Mouse (Mus musculus): ENCODE measurements around the gene Mdm4.
"Not testable (repeated sequence)": the region's sequence is repeated elsewhere in the genome, so short reads cannot be mapped to it uniquely, and the experiment has no call there.

The Mdm4 gene

DNA sequence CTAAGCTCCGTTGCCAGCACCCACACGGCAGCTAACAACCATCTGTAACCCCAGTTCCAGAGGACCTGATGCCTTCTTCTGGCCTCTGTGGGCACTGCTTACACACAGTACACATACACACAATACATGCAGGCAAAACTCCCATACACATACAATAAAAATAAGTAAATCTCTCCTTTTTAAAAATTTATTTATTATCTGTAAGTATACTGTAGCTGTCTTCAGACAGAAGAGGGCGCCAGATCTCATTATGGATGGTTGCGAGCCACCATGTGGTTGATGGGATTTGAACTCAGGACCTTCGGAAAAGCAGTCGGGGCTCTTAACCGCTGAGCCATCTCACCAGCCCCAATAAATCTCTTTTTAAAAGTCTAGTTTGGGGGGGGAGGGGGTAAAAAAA lies 9.0 kb downstream of the Mdm4 start:
- DNase-seq (ENCODE audit: low read depth, low spot score), result no peak

GRCm38 (mm10) chr1:133020137-133020894 lies 10.0 kb downstream of the Mdm4 start:
- no peak for DNase-seq (ENCODE audit: low read depth, low spot score)

- no peak for DNase-seq (ENCODE audit: low read depth, low spot score)
Observed at GRCm38 (mm10) chr1:133019312-133019711, 11.0 kb downstream of the Mdm4 start.

- no peak for DNase-seq (ENCODE audit: low read depth, low spot score)
Observed at GRCm38 (mm10) chr1:133018580-133018979, 11.8 kb downstream of the Mdm4 start.

DNA sequence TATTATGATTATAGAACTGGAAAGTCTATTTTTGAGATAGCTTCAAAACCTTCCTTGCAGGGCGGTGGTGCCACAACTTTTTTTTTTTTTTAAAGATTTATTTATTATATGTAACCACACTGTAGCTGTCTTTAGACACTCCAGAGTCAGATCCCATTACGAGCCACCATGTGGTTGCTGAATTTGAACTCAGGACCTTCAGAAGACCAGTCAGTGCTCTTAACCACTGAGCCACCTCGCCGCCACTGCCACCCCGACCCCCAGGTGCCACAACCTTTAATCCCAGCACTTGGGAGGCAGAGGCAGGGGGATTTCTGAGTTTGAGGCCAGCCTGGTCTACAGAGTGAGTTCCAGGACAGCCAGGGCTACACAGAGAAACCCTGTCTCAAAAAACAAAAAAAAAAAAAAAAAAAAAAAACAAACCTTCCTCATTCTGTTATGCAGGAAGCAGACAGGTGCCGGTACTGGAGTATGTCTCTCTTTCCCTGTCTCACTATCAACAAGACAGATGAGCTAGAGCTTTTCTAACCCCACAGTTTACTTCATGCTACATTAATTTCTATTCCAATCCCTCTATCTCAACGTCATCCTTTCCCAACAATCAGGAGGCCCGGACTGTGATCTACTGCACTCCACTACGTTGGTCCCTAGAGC lies 13.5 kb downstream of the Mdm4 start:
- no peak for DNase-seq (ENCODE audit: low read depth, low spot score)

GRCm38 (mm10) chr1:133014196-133014595 lies 16.2 kb downstream of the Mdm4 start:
- DNase-seq (ENCODE audit: low read depth, low spot score), result no peak

DNA sequence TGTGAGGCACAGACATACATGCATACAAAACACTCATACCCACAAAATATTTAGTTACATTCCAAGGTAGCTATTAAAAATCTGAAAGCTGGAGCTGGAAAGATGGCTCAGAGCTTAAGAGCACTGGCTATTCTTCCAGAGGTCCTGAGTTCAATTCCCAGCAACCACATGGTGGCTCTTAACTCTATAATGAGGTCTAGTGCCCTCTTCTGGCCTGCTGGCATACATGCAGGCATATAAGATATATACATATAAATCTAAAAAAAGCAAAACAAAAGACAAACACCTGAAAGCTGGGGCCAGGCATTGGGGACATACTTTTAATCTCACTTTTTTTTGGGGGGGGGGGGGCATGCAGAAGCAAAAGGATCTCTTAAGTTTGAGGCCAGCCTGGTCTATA lies 17.0 kb downstream of the Mdm4 start:
- no peak for DNase-seq (ENCODE audit: low read depth, low spot score)

DNA sequence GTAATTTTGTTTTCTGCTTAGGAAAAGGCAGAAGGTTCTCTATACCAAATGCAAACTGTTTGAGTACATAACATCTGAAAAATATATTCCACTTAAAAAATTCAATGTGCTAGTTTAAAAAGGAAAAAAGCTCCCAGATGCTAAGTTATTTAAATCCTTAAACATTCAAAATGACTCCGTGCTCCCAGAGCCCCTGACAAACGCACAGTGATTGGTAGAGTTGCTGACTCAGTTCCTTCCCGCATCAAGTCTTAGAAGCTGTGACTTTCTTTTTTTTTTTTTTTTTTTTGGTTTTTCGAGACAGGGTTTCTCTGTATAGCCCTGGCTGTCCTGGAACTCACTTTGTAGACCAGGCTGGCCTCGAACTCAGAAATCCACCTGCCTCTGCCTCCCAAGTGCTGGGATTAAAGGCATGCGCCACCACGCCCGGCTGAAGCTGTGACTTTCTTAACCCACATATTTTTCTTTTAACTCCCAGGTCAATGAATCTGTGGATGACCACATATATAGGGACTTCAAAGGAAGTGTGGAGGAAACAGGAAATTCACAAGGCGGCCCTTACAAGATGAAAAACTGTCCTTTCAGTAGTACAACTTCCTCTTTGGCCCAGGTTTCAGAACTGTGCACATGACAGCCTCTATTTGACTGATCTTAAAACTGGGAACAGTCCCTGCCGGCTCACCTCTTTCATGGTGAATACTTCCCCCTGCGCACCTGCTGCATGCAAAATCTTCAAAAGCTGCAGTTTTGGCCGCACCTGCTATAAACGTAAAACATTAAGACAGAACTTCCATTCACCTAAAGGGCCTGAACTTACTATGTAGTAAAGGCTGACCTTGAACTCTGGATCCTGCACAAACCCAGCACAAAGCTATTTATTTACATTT lies 18.2 kb downstream of the Mdm4 start:
- no peak for DNase-seq (ENCODE audit: low read depth, low spot score)

DNA sequence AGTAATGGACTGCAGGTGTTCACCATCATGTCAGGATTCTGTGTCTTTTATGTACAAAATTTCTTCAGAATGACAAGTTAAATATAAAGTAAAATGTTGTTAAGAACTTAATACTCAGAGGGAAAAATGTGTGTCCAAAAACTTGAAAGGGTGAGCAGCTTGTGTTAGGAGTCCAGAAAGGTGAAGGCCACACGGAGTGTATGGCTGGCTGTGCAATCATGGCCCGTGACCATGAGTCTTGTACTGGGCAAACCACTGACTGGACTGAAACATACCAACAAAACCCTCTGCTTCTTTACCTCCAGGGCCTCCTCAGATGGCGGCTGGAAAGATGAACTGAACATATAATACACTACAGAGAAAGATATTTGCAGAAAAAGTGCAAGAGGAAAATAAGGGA lies 23.8 kb downstream of the Mdm4 start:
- DNase-seq (ENCODE audit: low read depth, low spot score), result no peak

GRCm38 (mm10) chr1:133000347-133000746 lies 30.0 kb downstream of the Mdm4 start:
- DNase-seq (ENCODE audit: low read depth, low spot score), result no peak

- no peak for DNase-seq (ENCODE audit: low read depth, low spot score)
Observed at GRCm38 (mm10) chr1:132991580-132991979, 38.8 kb downstream of the Mdm4 start.

DNA sequence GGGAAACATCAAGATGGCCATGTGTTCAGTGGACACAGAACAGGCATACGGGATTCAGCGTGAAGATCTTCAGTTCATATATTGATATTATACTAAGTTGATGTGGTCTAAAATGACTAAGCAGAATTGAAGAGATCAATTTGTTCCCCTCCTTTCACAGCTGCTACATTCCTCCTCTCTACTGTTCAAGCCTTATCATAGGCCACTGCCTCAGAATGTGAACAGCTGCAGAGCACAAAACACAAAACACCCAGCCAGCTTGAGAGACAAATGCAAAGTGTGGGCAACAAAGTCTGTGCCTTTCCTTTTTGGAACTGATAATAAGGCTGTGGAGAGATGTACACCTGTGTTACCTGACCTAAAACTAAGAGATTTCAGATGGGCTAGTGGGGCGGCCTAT lies 39.6 kb downstream of the Mdm4 start:
- DNase-seq (ENCODE audit: low read depth, low spot score), result no peak

DNA sequence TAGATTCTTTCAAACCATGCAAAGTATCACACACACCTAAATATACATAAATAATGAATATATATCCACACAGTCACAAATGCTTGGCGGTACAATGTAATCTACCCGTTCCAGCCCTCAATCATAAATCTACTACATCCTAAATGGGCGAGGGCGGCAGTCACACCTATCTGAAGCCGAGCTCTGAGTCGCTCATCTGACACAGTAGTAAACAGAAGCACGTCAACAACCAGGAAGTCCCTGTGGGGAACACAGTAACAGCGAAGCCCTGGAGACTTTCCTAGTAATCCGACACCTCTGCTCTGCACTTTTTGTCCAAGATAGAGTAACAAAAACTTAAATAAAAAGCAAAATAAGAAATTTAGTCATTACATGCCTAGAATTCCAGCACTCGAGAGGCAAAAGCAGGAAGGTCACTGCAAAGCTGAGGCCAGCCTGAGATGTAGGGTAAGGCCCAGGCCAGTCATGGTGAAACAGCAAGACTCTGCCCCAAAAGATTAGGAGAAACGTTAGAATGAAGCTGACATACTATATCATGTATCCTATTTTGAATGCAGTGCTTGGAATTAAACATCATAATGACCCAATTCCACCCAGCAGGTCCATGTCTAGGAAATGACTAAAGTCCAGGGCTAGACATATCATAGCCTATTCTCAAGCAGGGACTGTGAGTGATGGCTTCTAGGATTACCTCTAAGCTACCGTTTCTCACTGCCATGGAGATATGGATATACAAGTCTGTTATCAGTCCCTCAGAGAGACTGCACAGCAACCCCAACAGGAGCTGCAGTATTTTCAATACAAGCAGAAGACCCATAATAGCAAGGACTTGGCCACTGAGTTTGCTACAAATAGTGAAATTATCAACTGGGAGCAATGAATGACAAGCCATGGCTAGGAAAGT lies 41.6 kb downstream of the Mdm4 start:
- not testable (repeated sequence) for DNase-seq (ENCODE audit: low read depth, low spot score)

DNA sequence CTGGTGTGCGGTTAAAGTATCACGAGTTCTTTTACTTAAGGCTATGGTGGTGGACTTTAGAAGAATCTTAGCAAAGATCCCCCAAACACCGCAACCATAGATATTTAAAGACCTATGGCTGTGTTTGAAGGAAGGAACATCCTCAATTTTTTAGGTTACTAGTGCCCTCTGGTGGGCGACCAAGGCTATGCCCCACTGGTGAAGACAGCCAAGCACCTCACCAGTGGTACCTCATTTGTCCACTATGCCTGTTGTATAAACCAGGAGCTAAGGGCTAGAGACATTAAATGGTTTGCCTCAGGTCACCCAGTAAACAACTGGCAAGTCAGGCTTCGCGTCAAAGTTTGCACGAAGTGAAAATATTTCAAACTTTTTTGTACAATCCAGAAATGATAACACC lies 47.6 kb downstream of the Mdm4 start:
- DNase-seq (ENCODE audit: low read depth, low spot score), result peak; percentile 27

DNA sequence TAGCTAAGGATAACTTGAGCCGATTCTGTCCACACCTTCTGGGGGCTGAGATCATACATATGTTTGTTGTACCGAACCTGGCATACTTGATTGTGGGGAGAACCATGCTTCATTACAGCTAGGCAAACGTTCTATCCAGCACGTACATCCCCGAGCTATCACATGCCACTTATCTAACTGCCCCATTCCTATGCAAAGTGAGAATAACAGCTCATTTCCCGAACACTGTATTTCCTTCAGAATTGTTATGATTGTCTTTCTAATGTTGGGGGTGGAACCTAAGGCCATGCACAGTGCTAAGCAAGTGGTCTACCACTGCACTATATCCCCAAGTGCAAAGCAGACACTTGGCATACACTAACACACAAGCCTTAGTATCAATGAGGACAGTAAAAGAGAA lies 49.1 kb downstream of the Mdm4 start:
- no peak for DNase-seq (ENCODE audit: low read depth, low spot score)

GRCm38 (mm10) chr1:132977402-132977801 lies 53.0 kb downstream of the Mdm4 start:
- no peak for DNase-seq (ENCODE audit: low read depth, low spot score)

DNA sequence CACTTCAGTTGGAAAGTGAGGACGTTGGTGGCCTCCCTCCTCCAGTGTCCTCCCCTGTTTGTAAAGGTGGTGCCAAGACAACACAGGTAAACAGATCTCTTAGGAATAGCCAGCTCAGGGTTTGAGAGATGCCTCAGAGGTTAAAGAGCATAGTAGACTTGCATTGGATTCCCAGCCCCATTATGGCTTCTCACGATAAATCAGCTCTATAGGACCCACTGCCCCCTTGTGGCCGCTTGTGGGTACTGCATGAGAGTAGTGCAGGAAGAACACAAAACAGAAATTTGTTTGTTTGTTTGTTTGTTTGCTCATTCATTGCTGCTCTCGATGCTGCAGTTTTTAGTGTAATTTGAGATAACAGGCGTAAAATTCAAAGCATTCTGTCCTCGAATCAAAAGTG lies 61.7 kb downstream of the Mdm4 start:
- peak; percentile 19 for DNase-seq (ENCODE audit: low read depth, low spot score)

- no peak for DNase-seq (ENCODE audit: low read depth, low spot score)
Observed at GRCm38 (mm10) chr1:132964691-132965090, 65.7 kb downstream of the Mdm4 start.

DNA sequence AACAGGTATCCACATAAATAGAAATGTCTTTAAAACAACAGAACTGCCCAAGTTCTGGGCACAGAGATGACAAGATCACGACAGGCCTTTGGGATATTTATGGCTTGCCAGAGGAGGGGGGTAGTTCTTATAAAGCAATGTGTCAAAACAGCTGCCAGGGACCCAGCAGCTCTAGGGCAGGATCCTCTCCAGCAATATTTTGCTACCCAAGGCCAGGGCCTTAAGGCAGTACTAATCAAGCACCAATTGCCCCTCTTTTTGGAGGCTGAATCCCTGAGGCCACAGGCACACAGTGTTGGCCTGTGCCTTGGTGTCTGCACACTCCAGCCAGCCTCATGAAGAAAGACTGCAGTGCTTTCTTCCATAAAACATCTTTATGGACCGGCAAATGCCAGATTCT lies 66.3 kb downstream of the Mdm4 start:
- no peak for DNase-seq (ENCODE audit: low read depth, low spot score)

DNA sequence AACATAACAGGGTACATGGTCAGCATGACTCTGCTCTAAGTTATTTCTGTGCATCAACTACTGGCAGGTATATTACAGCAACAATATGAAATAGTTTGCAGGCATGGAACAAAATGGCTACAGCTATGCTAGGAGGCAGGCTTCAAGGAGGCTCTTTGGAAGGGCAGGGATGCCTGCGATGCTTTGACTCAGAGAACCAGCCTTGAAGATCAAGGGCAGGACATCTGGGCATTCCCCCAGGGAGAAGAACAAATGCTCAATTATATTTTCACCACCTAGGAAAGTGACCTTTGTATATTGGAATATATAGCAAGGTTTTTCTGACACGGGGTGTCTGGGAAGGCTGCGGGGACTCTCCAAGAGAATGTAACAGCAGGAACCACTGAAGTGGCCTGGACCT lies 68.6 kb downstream of the Mdm4 start:
- DNase-seq (ENCODE audit: low read depth, low spot score), result no peak

DNA sequence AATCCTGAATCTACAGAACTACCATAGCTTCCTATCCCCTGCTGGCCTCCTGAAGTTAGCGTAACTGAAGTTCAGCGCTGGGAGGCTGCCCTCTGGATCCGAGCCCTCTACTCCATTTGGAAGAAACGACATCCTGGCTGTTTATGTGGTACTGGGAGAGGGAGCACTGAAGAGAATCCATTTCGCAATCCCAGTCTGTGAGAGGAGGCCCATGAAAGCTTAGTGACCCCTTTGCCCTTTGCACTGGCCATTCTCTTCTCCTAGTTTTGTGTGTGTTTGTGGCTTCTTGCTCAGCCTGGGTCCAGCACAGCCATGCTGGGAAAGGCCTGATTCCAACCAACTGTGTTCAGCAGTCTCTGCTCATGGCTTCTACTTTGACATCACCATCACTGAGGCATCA lies 73.6 kb downstream of the Mdm4 start:
- no peak for DNase-seq (ENCODE audit: low read depth, low spot score)

Measured in skeletal muscle tissue, adult 2 months (tissue).